Mouse (Mus musculus) inflammation-experienced regulatory T-cells, adult 16 weeks (primary cell): ENCODE data around the gene Tex13c3. TPM values are rescaled to one million over a fixed set of nuclear protein-coding genes. Genes with fewer than 3 reads are reported as not detected.

ENCODE experiments used
- polyA plus RNA-seq: library from polyadenylated mRNA; unstranded; fragments of 100-300 nt; shearing (Covaris generic); gene quantifications from one replicate; pipeline ENCODE4 v1.2.1, GENCODE M21; 2017

Gene Tex13c3
- polyA plus RNA-seq, result not detected

GRCm38 (mm10) chrX:19481219-19481618, at the start of gene Tex13c3:
Gene Tex13c3, minus strand, starts transcription at chrX:19481319.

